Mouse (Mus musculus): Measurements from ENCODE around the gene Dapk1. TPM values are rescaled to one million over a fixed set of nuclear protein-coding genes. Genes with fewer than 3 reads are reported as not detected.

Dapk1 gene
- polyA plus RNA-seq, 1 experiment, result 7.4 TPM

- H3K4me1 ChIP-seq, result peaks cover 95% of the 10 kb centered on the region
- no peak for TF ChIP-seq GATA1 (IDR thresholded peaks at IDR 0.05; ENCODE audit: borderline replicate concordance, low read length)
- no peak for TF ChIP-seq FLI1 (IDR thresholded peaks at IDR 0.05; ENCODE audit: low read length)
- 0 out of 2 replicates have a peak, but pooled peaks cover 1% of the 10 kb centered on the region for H3K9me3 ChIP-seq
- H3K27me3 ChIP-seq (replicated peaks), result no peaks in the 10 kb centered on the region
- H3K36me3 ChIP-seq (replicated peaks; ENCODE audit: low read length), result peaks cover 8% of the 10 kb centered on the region
- H3K4me3 ChIP-seq (replicated peaks), result peak overlapping the region; percentile 85
Measured at GRCm38 (mm10) chr13:60672287-60672686, 70.5 kb downstream of the Dapk1 start.

- H3K27me3 ChIP-seq (replicated peaks), result no peaks in the 10 kb centered on the region
- peaks cover 5% of the 10 kb centered on the region; the same call in 1 of the 2 replicates for H3K9me3 ChIP-seq
- H3K4me1 ChIP-seq, result peaks cover 92% of the 10 kb centered on the region
- peaks cover 13% of the 10 kb centered on the region for H3K36me3 ChIP-seq (replicated peaks; ENCODE audit: low read length)
- no peak; the same call in 2 of the 3 replicates for TF ChIP-seq GATA1 (IDR thresholded peaks at IDR 0.05; ENCODE audit: borderline replicate concordance, low read length)
- TF ChIP-seq FLI1 (IDR thresholded peaks at IDR 0.05; ENCODE audit: low read length), result no peak
- peak overlapping the region; percentile 85 for H3K4me3 ChIP-seq (replicated peaks)
Measured at GRCm38 (mm10) chr13:60672882-60673675, 71.3 kb downstream of the Dapk1 start.

GRCm38 (mm10) chr13:60674301-60674700, 72.6 kb downstream of the Dapk1 start:
- peaks cover 91% of the 10 kb centered on the region for H3K4me1 ChIP-seq
- H3K36me3 ChIP-seq (replicated peaks; ENCODE audit: low read length), result peaks cover 13% of the 10 kb centered on the region
- no peaks in the 10 kb centered on the region for H3K27me3 ChIP-seq (replicated peaks)
- peak overlapping the region; percentile 62 for H3K4me3 ChIP-seq (replicated peaks)
- no peak for TF ChIP-seq GATA1 (IDR thresholded peaks at IDR 0.05; ENCODE audit: borderline replicate concordance, low read length)
- TF ChIP-seq FLI1 (IDR thresholded peaks at IDR 0.05; ENCODE audit: low read length), result no peak
- peaks cover 5% of the 10 kb centered on the region; the same call in 1 of the 2 replicates for H3K9me3 ChIP-seq

DNA sequence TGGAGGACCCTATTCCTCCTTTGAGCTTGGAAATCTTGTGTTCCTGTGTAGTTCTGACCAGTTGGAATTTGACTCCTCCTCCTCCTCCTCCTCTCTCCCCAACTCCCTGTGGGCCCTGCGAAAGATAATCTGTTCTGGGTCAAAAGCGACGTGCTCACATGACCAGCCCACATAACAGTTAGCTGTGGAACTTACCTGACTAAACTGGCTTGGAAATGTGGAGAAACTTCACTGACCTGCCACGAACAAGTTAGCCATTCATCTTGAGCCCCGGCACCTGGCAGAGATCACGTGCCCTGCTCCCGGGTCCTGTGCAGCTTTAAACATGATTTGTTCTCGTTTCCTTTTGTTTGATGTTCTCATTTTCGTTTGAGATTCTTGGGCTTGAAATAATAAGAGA, 73.2 kb downstream of the Dapk1 start:
- H3K9me3 ChIP-seq, result peaks cover 5% of the 10 kb centered on the region; the same call in 1 of the 2 replicates

DNA sequence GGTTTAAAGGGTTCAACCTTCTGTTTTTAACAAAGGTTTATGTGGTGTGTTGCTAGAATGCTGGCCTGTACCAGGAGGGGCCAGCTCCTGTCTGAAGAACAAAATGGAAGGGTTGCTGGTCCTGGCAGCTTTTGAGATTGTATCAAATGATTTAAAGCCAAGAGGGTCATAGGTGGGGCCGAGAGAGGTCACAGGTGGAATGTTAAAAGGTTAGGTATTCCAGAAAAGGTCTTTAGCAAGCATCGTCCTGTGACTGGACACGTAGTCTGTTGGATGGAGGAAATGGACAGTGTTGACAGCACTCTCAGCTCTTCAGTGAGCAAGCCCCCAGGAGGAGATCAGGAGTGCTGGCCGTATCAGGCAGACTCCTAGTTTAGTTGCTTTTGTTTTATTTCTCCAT, 73.7 kb downstream of the Dapk1 start:
- H3K4me3 ChIP-seq (replicated peaks), result no peak overlapping the region
- peaks cover 80% of the 10 kb centered on the region for H3K4me1 ChIP-seq
- peaks cover 5% of the 10 kb centered on the region; the same call in 1 of the 2 replicates for H3K9me3 ChIP-seq
- H3K36me3 ChIP-seq (replicated peaks; ENCODE audit: low read length), result peaks cover 11% of the 10 kb centered on the region
- TF ChIP-seq GATA1 (IDR thresholded peaks at IDR 0.05; ENCODE audit: borderline replicate concordance, low read length) (no peak), FLI1 (IDR thresholded peaks at IDR 0.05; ENCODE audit: low read length) (no peak)
- H3K27me3 ChIP-seq (replicated peaks), result no peaks in the 10 kb centered on the region

More for the DNA sequence above, 73.2 kb downstream of the Dapk1 start:
- peaks cover 12% of the 10 kb centered on the region for H3K36me3 ChIP-seq (replicated peaks; ENCODE audit: low read length)
- H3K4me1 ChIP-seq, result peaks cover 85% of the 10 kb centered on the region
- no peak overlapping the region for H3K4me3 ChIP-seq (replicated peaks)
- no peaks in the 10 kb centered on the region for H3K27me3 ChIP-seq (replicated peaks)
- TF ChIP-seq FLI1 (IDR thresholded peaks at IDR 0.05; ENCODE audit: low read length), result no peak
- no peak for TF ChIP-seq GATA1 (IDR thresholded peaks at IDR 0.05; ENCODE audit: borderline replicate concordance, low read length)

GRCm38 (mm10) chr13:60678912-60679311, 77.2 kb downstream of the Dapk1 start:
- Histone ChIP-seq H3K36me3 (replicated peaks; ENCODE audit: low read length) (peaks cover 17% of the 10 kb centered on the region), H3K4me3 (replicated peaks) (peak overlapping the region; percentile 23), H3K9me3 (peaks cover 5% of the 10 kb centered on the region; the same call in 1 of the 2 replicates), H3K27me3 (replicated peaks) (no peaks in the 10 kb centered on the region), H3K4me1 (peaks cover 64% of the 10 kb centered on the region)
- TF ChIP-seq GATA1 (IDR thresholded peaks at IDR 0.05; ENCODE audit: borderline replicate concordance, low read length) (no peak), FLI1 (IDR thresholded peaks at IDR 0.05; ENCODE audit: low read length) (no peak)

- H3K27me3 ChIP-seq (replicated peaks), result no peaks in the 10 kb centered on the region
- no peaks in the 10 kb centered on the region; the same call in 1 of the 2 replicates for H3K9me3 ChIP-seq
- peaks cover 27% of the 10 kb centered on the region for H3K36me3 ChIP-seq (replicated peaks; ENCODE audit: low read length)
- peaks cover 55% of the 10 kb centered on the region for H3K4me1 ChIP-seq
- H3K4me3 ChIP-seq (replicated peaks), result no peak overlapping the region
- TF ChIP-seq GATA1 (IDR thresholded peaks at IDR 0.05; ENCODE audit: borderline replicate concordance, low read length) (no peak), FLI1 (IDR thresholded peaks at IDR 0.05; ENCODE audit: low read length) (no peak)
Measured at GRCm38 (mm10) chr13:60682714-60683695, 81.3 kb downstream of the Dapk1 start.

DNA sequence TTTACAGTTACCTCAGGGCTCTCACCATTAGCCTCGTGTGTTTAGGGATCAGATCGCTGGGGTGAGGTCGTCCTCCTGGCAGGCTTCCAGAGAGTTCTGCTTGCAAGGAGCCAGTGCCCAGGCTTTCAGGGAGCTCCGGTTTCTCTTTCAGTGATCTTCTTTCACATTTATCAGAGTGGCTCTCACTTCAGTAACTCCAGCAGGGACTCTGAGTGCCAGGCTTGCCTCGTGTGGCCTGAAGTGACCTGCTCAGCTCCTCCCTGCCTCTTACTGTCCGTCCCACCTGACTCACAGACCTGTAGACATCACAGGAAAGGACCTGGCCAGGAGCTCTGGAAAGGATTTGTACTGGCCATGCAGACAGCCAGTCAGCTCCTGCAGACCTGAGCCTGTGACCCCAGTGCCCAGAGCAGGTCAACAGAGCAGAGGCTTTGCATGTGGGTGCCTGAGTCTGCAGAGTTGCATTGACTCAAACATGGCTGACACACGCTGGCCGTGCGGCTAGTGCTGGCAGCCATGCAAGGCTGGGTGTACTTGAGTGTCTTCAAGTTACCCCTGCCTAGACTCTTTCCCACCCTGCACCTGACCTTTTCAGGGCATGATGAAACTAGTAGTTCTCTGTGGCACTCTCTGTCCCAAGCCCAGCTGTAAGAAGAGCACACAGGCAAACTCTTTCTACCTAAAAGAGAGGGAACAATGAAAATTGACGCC, 82.5 kb downstream of the Dapk1 start:
- H3K4me3 ChIP-seq (replicated peaks), result no peak overlapping the region
- no peaks in the 10 kb centered on the region for H3K9me3 ChIP-seq
- no peaks in the 10 kb centered on the region for H3K27me3 ChIP-seq (replicated peaks)
- H3K36me3 ChIP-seq (replicated peaks; ENCODE audit: low read length), result peaks cover 36% of the 10 kb centered on the region
- peaks cover 43% of the 10 kb centered on the region for H3K4me1 ChIP-seq
- TF ChIP-seq FLI1 (IDR thresholded peaks at IDR 0.05; ENCODE audit: low read length), result no peak
- no peak for TF ChIP-seq GATA1 (IDR thresholded peaks at IDR 0.05; ENCODE audit: borderline replicate concordance, low read length)

- no peaks in the 10 kb centered on the region for H3K27me3 ChIP-seq (replicated peaks)
- no peak for TF ChIP-seq GATA1 (IDR thresholded peaks at IDR 0.05; ENCODE audit: borderline replicate concordance, low read length)
- TF ChIP-seq FLI1 (IDR thresholded peaks at IDR 0.05; ENCODE audit: low read length), result no peak
- H3K36me3 ChIP-seq (replicated peaks; ENCODE audit: low read length), result peaks cover 36% of the 10 kb centered on the region
Measured at GRCm38 (mm10) chr13:60684806-60685205, 83.1 kb downstream of the Dapk1 start.

More at GRCm38 (mm10) chr13:60684806-60685205, 83.1 kb downstream of the Dapk1 start:
- Histone ChIP-seq H3K9me3 (no peaks in the 10 kb centered on the region), H3K4me3 (replicated peaks) (no peak overlapping the region), H3K4me1 (peaks cover 43% of the 10 kb centered on the region)
